Mouse (Mus musculus): ENCODE data around the gene Bcl2.
"Not testable (repeated sequence)": the region's sequence is repeated elsewhere in the genome, so short reads cannot be mapped to it uniquely, and the experiment has no call there.

Gene Bcl2

GRCm38 (mm10) chr1:106713621-106714529, at the start of gene Bcl2:
Bcl2 (minus strand) TSS chr1:106714274.
- peak; percentile 92 for DNase-seq (ENCODE audit: low read depth)

GRCm38 (mm10) chr1:106760750-106761149, 46.7 kb upstream of the Bcl2 start:
- DNase-seq (ENCODE audit: low read depth): no peak

DNA sequence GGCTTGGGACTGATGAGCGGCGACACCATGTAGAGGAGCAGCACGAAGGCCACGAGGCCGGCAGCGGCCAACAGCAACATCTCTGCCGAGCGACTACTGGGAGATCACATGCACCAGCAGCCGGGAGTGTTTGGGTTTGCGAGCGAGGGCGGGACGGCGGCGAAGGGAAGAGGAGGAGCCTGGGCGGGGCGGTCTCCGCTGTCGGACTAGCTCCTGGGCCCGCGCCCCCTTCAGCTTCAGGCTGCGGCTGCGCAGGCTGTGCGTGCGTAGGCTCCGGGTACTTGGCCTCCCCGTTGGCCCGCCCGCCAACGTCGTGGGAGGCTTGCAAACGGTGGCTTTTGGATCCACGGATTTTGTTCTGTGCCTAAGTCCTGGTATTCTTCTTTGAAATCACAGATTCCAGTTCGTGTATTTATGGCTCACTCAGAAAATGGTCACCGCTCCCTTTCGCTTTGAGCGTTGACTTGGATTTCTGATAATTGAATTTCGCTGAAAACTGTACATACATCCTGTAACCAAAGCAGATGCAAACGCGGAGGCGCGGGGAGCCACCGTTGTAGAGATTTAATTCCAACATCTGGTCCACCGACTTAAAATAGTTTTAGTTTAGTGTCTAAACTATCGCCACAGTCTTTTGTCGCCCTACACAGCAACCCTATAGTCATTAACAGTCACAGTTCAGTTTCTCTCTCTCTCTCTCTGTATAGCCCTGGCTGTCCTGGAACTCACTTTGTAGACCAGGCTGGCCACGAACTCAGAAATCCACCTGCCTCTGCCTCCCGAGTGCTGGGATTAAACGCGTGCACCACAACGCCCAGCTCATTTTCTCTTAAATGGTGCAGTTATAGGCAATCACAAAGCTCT, 45.7 kb upstream of the Bcl2 start, which contains the start of gene Kdsr:
Kdsr (minus strand) TSS at position 156 of the 864 bp plus-strand sequence.
- peak; percentile 96 for DNase-seq (ENCODE audit: low read depth)

DNA sequence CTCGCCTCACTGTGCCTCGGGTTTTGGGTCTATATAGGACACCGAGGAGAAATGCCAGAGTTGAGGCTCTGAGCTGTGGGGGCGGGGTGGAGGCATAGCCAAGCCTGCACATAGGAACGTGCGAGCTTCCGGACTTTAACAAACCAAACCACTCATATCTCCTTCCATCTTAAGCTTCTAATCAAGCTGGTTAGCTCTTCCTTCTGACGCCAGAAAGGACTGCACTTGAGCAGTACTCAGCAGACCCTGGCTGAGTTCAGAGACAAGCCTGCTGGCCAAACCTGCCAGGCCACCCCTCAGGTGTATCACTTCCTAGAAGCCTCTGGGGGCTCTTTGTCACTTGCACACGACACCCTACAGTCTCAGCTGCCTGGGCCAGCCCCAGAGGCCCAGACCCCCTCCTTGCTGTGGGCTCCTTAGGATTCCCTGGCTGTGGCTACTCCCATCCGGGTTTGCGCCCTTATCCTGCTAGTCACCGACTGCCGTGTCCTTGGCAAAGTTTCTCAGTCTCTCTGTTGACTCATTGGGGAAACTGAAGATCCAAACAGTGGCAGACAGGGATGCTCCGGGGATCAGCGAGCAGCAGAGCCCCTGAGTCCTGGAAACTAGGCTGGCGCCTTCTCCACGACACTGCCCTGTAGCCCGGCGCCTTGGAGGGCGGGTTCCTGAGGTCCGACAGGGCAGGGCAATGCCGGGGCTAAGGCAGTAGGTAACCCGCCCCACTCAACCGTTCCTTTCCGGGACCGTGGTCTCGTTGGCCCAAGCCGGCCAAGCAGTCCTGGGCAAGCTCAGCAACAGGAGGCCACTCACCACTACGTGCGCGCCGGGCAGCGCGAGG, 44.9 kb upstream of the Bcl2 start:
- peak; percentile 79 for DNase-seq (ENCODE audit: low read depth)

- DNase-seq (ENCODE audit: low read depth): no peak
These were observed 42.6 kb upstream of the Bcl2 start for GRCm38 (mm10) chr1:106756633-106757032.

DNA sequence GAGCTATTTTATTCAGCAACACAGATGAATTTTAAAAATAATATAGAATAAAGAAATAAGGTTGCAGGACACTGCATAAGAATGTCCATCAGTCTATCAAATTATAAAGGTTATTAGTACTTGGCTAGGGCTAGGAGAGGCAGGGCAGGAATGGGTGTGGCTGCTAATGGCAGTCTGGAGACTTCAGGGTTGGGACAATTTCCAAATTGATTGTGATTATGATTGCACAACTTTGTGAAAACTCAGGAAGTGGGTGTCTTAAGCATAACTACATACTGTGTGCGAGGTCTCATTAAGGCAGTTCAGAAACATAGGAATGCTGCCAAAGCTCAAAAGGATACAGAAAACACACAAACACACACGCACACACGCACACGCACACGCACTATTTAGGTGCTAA, 37.9 kb upstream of the Bcl2 start:
- no peak for DNase-seq (ENCODE audit: low read depth)

DNA sequence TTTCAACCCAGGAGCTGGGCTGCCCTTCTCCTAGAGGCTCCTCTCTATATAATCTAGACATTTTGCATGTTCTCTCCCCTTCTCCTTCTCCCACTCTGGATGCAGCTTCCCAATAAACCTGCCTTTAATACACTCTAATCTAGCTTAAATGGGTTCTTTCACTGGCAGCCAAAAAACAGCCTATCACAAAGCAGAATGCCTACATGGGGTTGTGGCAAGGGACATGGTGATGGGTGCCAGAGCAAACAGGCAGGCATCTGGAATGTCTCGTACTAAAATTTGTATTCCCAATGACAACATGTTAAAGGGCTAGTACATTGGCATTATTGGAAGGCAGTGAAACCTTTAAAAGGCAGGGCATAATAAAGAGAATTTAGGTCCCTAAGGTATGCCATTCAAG, 36.6 kb upstream of the Bcl2 start:
- DNase-seq (ENCODE audit: low read depth): no peak

- no peak for DNase-seq (ENCODE audit: low read depth)
These were observed 34.7 kb upstream of the Bcl2 start for GRCm38 (mm10) chr1:106748555-106749315.

DNA sequence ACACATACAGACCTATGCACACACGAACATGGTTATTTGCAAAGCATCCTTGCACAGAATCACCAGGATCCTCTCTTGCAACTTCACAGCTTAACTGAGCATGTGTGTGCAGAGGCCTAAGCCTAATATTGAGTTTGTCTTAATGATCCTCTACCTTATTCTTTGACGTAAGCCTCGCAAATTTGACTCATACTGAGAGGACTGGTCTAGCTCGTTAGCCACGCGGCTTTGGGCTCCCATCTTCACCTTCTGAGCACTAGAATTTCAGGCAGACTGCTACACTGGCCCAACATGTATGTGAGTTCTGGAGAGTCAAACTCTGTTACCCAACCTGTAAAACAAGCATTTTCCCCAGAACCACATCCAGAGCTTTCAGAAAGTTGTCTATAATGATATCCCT, 28.9 kb upstream of the Bcl2 start:
- no peak for DNase-seq (ENCODE audit: low read depth)

DNA sequence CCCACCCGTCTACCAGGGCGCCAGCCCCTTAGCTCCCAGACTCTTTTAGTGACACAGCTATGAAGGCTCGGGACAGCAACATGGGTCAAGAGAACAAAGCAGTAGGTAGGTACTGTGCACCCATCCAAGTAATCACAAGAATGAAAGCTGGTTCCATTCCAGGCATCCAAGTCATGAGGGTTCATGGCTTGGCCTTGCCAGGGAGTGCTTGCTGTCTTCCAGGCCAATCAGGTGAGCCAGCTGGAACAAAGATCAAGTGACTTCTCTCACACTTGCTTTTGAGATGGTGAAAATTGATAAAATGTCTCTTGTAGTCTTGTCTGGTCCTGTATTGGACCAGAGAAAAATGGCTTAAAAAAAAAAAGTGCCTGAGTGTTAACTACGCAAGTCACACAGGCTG, 26.7 kb upstream of the Bcl2 start:
- no peak for DNase-seq (ENCODE audit: low read depth)

GRCm38 (mm10) chr1:106739810-106740209, 25.7 kb upstream of the Bcl2 start:
- DNase-seq (ENCODE audit: low read depth): no peak

- peak; percentile 81 for DNase-seq (ENCODE audit: low read depth)
These were observed 24.0 kb upstream of the Bcl2 start for GRCm38 (mm10) chr1:106738092-106738491.

DNA sequence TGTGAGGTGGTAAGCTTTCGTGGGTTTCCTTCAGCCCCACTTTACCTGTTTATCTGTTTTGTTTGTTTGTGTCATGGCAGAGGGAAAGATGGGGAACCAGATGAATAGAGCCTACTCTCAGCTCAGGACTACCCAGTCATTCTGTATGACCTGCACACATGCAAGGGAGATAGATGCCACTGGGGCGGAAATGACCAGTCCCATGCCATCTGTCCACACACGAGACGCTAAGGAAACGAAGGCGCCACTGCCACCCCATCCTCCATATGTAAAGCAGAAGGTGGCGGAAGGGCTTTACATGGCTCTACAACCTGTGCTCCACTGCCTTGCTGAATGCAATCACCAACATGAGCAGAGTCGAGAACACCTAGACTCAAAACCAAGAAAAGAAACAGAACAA, 22.1 kb upstream of the Bcl2 start:
- DNase-seq (ENCODE audit: low read depth): no peak

DNA sequence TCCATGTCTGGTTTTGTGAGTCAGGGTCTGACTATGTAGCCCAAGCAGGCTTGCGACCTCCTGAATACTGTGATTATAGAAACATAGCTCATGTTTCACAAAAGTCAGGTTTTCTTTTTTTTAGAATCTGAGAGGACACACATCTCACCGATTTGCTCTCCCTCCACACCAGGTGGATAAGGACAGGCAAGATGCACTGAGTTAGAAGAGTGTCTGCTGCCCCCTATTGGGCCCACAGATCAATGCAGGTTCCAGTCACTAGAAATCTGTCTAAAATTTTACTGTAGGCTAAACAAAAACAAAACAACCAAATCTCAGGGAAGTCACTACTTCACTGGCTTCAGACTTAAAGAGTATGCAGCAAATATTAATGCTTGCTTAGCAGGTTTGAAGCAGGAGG, 21.5 kb upstream of the Bcl2 start:
- DNase-seq (ENCODE audit: low read depth): peak; percentile 75

GRCm38 (mm10) chr1:106722061-106722460, 8.0 kb upstream of the Bcl2 start:
- DNase-seq (ENCODE audit: low read depth): no peak

DNA sequence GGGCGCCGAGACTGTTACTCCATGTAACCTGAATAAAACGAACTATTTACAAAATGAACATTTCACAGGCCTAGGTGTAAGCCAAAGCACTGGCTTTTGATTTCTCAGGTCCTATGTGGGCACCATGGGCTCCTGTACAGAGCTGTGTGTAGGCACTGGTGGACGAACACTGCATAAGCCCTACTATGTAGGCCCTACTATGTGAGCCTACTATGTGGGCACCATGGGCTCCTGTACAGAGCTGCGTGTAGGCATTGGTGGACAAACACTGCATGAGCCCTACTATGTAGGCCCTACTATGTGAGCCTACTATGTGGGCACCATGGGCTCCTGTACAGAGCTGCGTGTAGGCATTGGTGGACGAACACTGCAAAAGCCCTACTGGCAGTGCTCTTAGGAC, 3.7 kb upstream of the Bcl2 start:
- DNase-seq (ENCODE audit: low read depth): not testable (repeated sequence)

GRCm38 (mm10) chr1:106717071-106717601, 3.1 kb upstream of the Bcl2 start:
- DNase-seq (ENCODE audit: low read depth): peak; percentile 80

GRCm38 (mm10) chr1:106716141-106716540, 2.1 kb upstream of the Bcl2 start:
- DNase-seq (ENCODE audit: low read depth): peak; percentile 14

DNA sequence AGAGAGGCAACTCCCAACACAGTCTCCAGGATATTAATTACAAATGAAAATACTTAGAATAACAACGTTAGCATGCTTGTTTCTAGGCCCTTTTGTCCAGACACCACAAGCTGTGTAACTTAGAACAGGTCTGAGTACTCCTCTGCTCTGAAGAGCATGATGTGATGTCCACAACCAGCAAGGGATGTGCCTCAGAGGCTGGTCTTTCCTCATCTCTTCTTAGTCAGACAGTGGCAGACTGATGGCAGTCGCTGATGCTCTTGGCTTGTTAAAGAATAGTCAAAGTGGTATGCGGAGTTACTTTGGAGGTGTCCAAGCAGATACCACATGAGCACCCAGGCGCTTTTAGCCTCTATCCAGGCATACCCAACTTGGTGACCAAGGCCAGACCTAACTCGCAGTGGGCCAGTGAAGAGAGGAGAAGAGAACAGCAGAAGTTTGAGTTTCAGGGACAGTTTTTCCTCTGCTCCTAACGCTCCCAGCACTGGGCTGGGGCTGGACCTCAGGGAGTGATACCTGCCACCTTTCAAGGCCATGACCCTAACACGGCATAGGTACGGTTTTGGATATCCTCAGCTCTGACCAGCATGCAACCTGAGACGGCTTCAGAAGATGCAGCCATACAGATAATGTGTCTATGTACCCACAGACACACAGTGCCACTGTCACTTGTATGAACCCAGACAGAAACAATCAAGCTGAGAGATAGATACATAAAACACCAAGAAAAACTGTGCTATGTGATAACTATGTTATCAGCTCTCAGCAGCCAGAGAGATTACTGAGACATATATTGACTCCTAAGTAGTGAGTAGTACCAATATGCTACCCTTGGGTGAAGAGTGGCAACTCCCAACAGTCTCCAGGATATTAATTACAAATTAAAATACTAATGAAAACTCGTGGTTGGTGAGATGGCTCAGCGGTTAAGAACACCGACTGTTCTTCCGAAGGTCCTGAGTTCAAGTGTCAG, 1.3 kb upstream of the Bcl2 start:
- peak; percentile 18 for DNase-seq (ENCODE audit: low read depth)

GRCm38 (mm10) chr1:106714530-106714981, 482 bp upstream of the Bcl2 start:
- no peak for DNase-seq (ENCODE audit: low read depth)
